Mouse (Mus musculus) heart, embryonic 14.5 days (tissue): ENCODE data around the gene Sptb. TPM values are rescaled to one million over a fixed set of nuclear protein-coding genes. Genes with fewer than 3 reads are reported as not detected.

ENCODE experiments used
- ATAC-seq: fragments of 200-750 bp; cut with Nextera tagmentation; 2 replicates; pipeline ENCODE4 v1.8.0; 2017; ENCODE audit warnings: low read depth, moderate TSS enrichment; ENCODE audit not compliant: insufficient number of reproducible peaks, insufficient read depth, low FRiP score
- H3K27ac ChIP-seq, 2 experiments: fragments of 200-500 bp in 1 of 2; fragments of 300-500 bp in 1 of 2; sonication (generic) in 1 of 2; replicated peaks in 1 of 2; 2 replicates each; pipeline ENCODE4 v1.5.1; 2012 to 2014; ENCODE audit warnings: low read depth in 2 of 2, low read length in 2 of 2, control low read depth in 1 of 2, mild to moderate bottlenecking in 1 of 2, mixed read lengths in 1 of 2; ENCODE audit not compliant: control insufficient read depth in 1 of 2, insufficient read depth in 1 of 2
- H3K27me3 ChIP-seq: fragments of 300-500 bp; sonication (generic); 2 replicates; pipeline ENCODE4 v1.6.1; 2014; ENCODE audit warnings: mild to moderate bottlenecking, low read length, control low read depth; ENCODE audit not compliant: control insufficient read depth, insufficient read depth
- H3K36me3 ChIP-seq: fragments of 300-500 bp; sonication (generic); 2 replicates; pipeline ENCODE4 v1.6.1; 2014; ENCODE audit warnings: mild to moderate bottlenecking, control low read depth, low read length, mixed read lengths; ENCODE audit not compliant: control insufficient read depth, insufficient read depth
- H3K4me1 ChIP-seq, 2 experiments: fragments of 200-500 bp in 1 of 2; fragments of 300-500 bp in 1 of 2; sonication (generic) in 1 of 2; 2 replicates each; pipeline ENCODE4 v1.6.1; 2012 to 2014; ENCODE audit warnings: low read length in 2 of 2, control low read depth in 1 of 2, mixed read lengths in 1 of 2; ENCODE audit not compliant: control insufficient read depth in 2 of 2, insufficient read depth in 2 of 2
- H3K4me2 ChIP-seq: fragments of 300-500 bp; sonication (generic); 2 replicates; pipeline ENCODE4 v1.6.1; 2014; ENCODE audit warnings: mild to moderate bottlenecking, low read length
- H3K4me3 ChIP-seq, 2 experiments: fragments of 200-500 bp in 1 of 2; fragments of 300-500 bp in 1 of 2; sonication (generic) in 1 of 2; 2 replicates each; pipeline ENCODE4 v1.5.1; 2012 to 2014; ENCODE audit warnings: low read length in 2 of 2, mild to moderate bottlenecking in 2 of 2, control low read depth in 1 of 2, low read depth in 1 of 2, moderate library complexity in 1 of 2; ENCODE audit not compliant: control insufficient read depth in 1 of 2, insufficient read depth in 1 of 2
- H3K9ac ChIP-seq: fragments of 300-500 bp; sonication (generic); 2 replicates; pipeline ENCODE4 v1.6.1; 2014; ENCODE audit warnings: mild to moderate bottlenecking, low read length
- H3K9me3 ChIP-seq: fragments of 300-500 bp; sonication (generic); 2 replicates; pipeline ENCODE4 v1.6.1; 2016; ENCODE audit warnings: low read length, control low read depth; ENCODE audit not compliant: control insufficient read depth
- WGBS: fragments of 180-500 bp; shearing (Covaris S2); extraction: QIAGEN DNeasy Blood & Tissue Kit; methylation state at CpG from one replicate; pipeline ENCODE4 v1.1.7; 2014; 5-methylcytosine and 5-hydroxymethylcytosine counted together
- polyA plus RNA-seq: library from polyadenylated mRNA; unstranded; fragments of >200 nt; fragmentation: Nextera tagmentation; extraction: Ambion mirVana; gene quantifications from 2 replicates; pipeline ENCODE4 v1.2.1, GENCODE M21; 2014

Sptb gene
- polyA plus RNA-seq, 1 experiment from 2014 or later, result 7.4 TPM

DNA sequence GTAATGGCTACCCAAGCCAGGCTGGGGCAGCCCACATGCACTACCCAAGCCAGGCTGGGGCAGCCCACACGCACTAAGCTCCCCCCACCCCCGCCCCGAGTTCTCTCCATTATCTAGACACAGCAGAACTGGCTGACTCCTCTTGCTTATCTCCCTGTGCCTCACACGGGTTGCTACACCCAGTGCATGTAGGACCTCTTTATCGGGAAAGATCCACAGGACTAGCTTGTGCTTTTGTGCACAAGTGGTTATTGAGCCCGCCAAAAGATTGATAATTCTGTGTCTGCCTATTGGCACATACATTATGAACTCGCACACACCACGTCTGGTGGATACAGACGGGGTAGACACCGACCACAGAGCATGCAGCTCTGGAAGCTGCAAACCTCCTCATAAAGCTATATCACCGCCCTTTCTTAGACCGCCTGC lies 36.5 kb downstream of the Sptb start:
- Histone ChIP-seq H3K27me3 (no peaks in the 10 kb centered on the region), H3K9ac (peak overlapping the region; percentile 40; the same call in 1 of the 2 replicates), H3K9me3 (no peaks in the 10 kb centered on the region), H3K4me3 (peak overlapping the region in 1 of 2 experiments; percentile 7; a peak in 1 of 4 replicates), H3K27ac (peak overlapping the region in 1 of 2 experiments; percentile 46; a peak in 2 of 4 replicates), H3K36me3 (no peaks in the 10 kb centered on the region), H3K4me2 (peak overlapping the region; percentile 50), H3K4me1 (peaks cover 45 to 50% of the 10 kb centered on the region in 2 experiments)
- ATAC-seq, result peak; percentile 49; the same call in 1 of the 2 replicates
- 18% methylated on average over 12 of the region's 12 CpGs for WGBS

DNA sequence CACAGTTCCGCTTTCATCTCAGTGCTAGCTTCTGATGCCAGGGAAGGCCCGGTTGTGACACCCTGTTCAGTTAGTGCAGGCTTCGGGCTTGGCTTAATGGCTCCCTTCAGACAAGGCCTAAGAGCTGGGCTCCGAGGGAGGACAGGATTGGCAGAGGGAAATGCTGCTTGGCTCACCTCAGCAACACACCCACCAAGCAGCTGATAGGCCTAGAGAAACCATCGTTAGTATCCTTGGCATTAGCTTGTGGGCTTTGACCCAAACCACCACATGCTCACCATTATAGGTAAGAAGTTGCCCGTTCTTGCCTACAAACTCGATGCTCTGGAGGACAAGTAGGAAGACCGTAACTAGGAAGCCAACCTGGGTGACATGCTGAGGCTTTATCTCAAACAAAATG lies 38.3 kb downstream of the Sptb start:
- Histone ChIP-seq H3K9ac (no peak overlapping the region), H3K27me3 (no peaks in the 10 kb centered on the region), H3K9me3 (no peaks in the 10 kb centered on the region), H3K4me3 (no peak overlapping the region), H3K4me2 (no peak overlapping the region), H3K36me3 (no peaks in the 10 kb centered on the region), H3K27ac (no peak overlapping the region), H3K4me1 (peaks cover 42 to 52% of the 10 kb centered on the region in 2 experiments)
- no peak for ATAC-seq
- 88% methylated on average over 8 of the region's 8 CpGs for WGBS

DNA sequence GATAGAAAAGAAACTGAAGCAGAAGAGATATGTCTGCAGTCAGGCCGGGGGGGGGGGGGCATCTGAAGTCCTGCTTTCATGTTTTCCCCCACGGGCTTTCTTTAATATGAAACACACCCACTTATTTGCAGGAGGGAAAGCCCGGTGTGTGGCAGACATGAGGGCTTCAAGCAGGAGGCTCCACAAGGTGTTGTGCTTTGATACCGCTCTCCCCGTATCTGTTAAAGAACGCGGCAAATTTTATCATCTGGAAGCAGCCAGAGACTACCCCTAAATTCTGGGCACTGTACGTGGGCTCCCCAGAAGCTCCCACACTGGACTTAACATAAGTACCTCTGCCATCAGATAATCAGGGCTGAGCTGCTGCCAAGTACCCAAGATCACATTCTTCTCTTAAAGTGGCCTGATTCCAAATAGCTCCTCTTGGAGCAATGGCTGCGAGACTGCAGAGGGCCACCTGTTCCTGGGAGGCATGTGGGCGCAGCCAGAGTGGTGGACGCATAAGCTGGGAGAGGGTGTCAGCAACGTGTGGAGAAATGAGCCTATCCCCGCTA lies 39.7 kb downstream of the Sptb start:
- Histone ChIP-seq H3K36me3 (no peaks in the 10 kb centered on the region), H3K9ac (no peak overlapping the region), H3K9me3 (no peaks in the 10 kb centered on the region), H3K27ac (no peak overlapping the region), H3K4me3 (no peak overlapping the region), H3K4me1 (peaks cover 35 to 43% of the 10 kb centered on the region in 2 experiments), H3K27me3 (no peaks in the 10 kb centered on the region), H3K4me2 (peak overlapping the region; percentile 32)
- ATAC-seq, result no peak
- WGBS, result 43% methylated on average over 13 of the region's 13 CpGs

DNA sequence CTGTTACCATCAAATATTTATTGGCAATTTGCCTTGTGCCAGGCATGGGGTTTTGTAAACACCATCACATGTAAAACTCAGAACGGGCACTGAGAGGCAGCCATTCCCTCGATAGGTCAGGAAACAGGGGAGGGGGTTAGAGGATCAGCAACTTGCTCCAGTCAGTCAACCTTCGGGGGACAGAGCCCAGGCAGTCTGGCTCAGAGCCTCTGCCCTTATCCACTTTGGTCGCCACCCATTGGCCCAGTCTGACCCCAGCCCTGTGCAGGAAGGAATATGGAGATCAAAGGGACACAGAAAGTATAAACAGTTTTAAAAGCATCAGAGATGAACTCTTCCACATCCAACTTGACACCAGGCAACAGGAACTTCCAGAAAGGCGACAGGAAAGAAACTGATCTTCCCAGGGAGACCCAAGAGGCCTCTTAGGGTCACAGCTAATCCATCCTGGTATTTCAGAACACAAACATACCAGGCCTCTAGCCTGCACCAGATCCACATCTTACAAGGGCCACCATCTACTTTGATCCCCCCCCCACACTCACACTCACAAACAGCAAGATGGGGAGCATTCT lies 40.3 kb downstream of the Sptb start:
- 37% methylated on average over 5 of the region's 5 CpGs for WGBS
- no peak overlapping the region for H3K27ac ChIP-seq
- ATAC-seq, result no peak

DNA sequence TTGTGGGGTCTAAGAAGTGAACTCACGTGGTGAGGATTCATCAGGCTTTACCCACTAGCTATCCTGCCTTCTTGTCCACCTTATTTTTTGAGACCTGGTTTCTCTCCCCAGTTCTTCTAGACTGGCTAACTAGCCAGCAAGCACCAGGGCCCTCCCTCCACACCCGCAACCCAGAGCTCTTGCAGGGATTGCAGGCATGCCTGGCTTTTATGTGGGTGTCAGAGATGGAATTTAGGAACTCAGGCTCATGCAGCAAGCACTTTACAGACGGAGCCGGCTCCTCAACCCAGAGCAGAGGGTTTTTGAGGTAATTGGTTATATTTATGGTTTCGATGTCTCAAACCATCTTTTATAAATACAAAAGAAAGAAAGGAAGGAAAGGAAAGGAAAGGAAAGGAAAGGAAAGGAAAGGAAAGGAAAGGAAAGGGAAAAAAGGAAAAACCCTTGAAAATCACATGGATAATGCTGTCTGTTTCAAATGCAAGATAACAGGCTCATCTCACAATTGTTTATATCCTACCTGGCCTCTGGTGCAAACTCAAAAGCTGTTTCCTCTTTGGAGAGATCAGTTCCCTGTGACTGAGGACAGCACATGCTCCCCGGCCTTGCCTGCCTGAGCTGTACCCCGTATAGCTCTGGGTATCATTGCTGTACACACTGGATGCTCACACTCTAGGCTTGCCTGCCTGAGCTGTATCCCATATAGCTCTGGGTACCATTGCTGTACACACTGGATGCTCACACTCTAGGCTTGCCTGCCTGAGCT lies 41.5 kb downstream of the Sptb start:
- peaks cover 26 to 38% of the 10 kb centered on the region in 2 experiments for H3K4me1 ChIP-seq
- H3K4me2 ChIP-seq, result no peak overlapping the region
- H3K9me3 ChIP-seq, result no peaks in the 10 kb centered on the region
- no peaks in the 10 kb centered on the region for H3K36me3 ChIP-seq
- H3K9ac ChIP-seq, result no peak overlapping the region
- no peak overlapping the region for H3K4me3 ChIP-seq
- 72% methylated on average over 7 of the region's 7 CpGs for WGBS
- ATAC-seq, result no peak
- H3K27ac ChIP-seq, result no peak overlapping the region
- no peaks in the 10 kb centered on the region for H3K27me3 ChIP-seq

More for the DNA sequence above, 40.3 kb downstream of the Sptb start:
- Histone ChIP-seq H3K36me3 (no peaks in the 10 kb centered on the region), H3K9ac (no peak overlapping the region), H3K9me3 (no peaks in the 10 kb centered on the region), H3K4me1 (peaks cover 30 to 43% of the 10 kb centered on the region in 2 experiments), H3K4me3 (no peak overlapping the region), H3K4me2 (peak overlapping the region; percentile 32), H3K27me3 (no peaks in the 10 kb centered on the region)

DNA sequence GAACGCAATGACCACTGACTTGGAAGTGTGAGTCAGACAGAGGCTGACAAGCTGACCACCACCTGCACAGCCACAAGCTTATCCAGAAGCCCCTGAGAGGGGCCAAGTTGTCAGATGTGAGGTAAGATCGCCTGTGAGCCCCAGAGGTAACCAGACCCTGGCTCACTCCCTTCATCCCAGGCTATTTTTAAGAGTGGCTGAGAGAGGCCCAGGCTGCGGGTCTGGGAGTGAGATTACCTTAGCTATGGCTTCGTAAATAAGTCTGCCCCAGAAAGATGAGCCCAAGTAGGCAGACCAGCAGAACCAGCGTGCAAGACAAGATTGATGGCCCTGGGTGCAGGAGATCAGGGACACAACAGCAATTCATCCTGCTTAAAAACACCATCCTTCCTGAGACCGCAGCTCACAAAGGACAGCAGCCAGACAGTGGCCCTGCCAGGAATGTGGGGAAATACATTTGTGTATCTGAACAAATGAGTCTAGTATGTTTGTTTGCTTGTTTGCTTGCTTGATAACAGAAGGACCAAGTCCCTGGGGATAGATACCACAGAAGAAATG lies 58.5 kb downstream of the Sptb start:
- peak overlapping the region; percentile 0; the same call in 1 of the 2 replicates for H3K9ac ChIP-seq
- H3K27ac ChIP-seq, result peak overlapping the region; percentile 6 to 59; a peak in 3 of 4 replicates
- no peak for ATAC-seq
- WGBS, result 40% methylated on average over 6 of the region's 6 CpGs
- no peaks in the 10 kb centered on the region for H3K27me3 ChIP-seq
- H3K4me1 ChIP-seq, result peaks cover 15 to 24% of the 10 kb centered on the region in 2 experiments
- no peaks in the 10 kb centered on the region for H3K9me3 ChIP-seq
- H3K4me3 ChIP-seq, result no peak overlapping the region
- H3K36me3 ChIP-seq, result no peaks in the 10 kb centered on the region
- H3K4me2 ChIP-seq, result 0 out of 2 replicates have a peak overlapping the region, but pooled peaks have one; percentile 11
